Mouse (Mus musculus) embryonic fibroblast, embryonic 13.5 days (primary cell): Measurements from ENCODE around the gene Gm815. TPM values are rescaled to one million over a fixed set of nuclear protein-coding genes. Genes with fewer than 3 reads are reported as not detected.

ENCODE experiments used
- H3K27ac ChIP-seq: 2 replicates; pipeline ENCODE4 v1.5.1; 2012; ENCODE audit warnings: low read length, control low read depth, inconsistent platforms; ENCODE audit not compliant: insufficient read depth
- H3K4me1 ChIP-seq: 2 replicates; pipeline ENCODE4 v1.6.1; 2011; ENCODE audit warnings: low read length; ENCODE audit not compliant: control insufficient read depth, insufficient read depth
- H3K4me3 ChIP-seq: 2 replicates; pipeline ENCODE4 v1.5.1; 2011; ENCODE audit warnings: mild to moderate bottlenecking, control low read depth, low read length; ENCODE audit not compliant: insufficient read depth
- CTCF ChIP-seq: IDR thresholded peaks from 2 replicates; pipeline ENCODE4 v1.5.1; 2011; ENCODE audit warnings: mild to moderate bottlenecking, control low read depth, low read length, moderate library complexity, borderline replicate concordance; ENCODE audit not compliant: insufficient read depth
- POLR2A ChIP-seq: IDR thresholded peaks from 2 replicates; pipeline ENCODE4 v1.6.1; 2011; ENCODE audit warnings: low read depth, mild to moderate bottlenecking, control low read depth, low read length, moderate library complexity
- polyA plus RNA-seq: library from polyadenylated mRNA; stranded (reverse); fragments of >200 nt; gene quantifications from 2 replicates; pipeline ENCODE4 v1.2.4, GENCODE M21; 2011; ENCODE audit warnings: low read depth; ENCODE audit not compliant: missing spikeins, insufficient read length

Gene Gm815
- polyA plus RNA-seq, 1 experiment, result not detected

- TF ChIP-seq CTCF (no peak), POLR2A (no peak)
Measured at GRCm38 (mm10) chr19:26930295-26931283, 44.9 kb downstream of the Gm815 start.

GRCm38 (mm10) chr19:26934186-26934585 is 48.5 kb downstream of the Gm815 start:
- no peaks in the 10 kb centered on the region for H3K4me1 ChIP-seq
- TF ChIP-seq CTCF (no peak), POLR2A (no peak)
- no peak overlapping the region for H3K4me3 ChIP-seq
- H3K27ac ChIP-seq, result no peak overlapping the region

More at GRCm38 (mm10) chr19:26930295-26931283, 44.9 kb downstream of the Gm815 start:
- Histone ChIP-seq H3K4me1 (no peaks in the 10 kb centered on the region), H3K4me3 (no peak overlapping the region), H3K27ac (no peak overlapping the region)
